8 mouse cellular contexts compared by ENCODE assay signal in the genomic region with DNA sequence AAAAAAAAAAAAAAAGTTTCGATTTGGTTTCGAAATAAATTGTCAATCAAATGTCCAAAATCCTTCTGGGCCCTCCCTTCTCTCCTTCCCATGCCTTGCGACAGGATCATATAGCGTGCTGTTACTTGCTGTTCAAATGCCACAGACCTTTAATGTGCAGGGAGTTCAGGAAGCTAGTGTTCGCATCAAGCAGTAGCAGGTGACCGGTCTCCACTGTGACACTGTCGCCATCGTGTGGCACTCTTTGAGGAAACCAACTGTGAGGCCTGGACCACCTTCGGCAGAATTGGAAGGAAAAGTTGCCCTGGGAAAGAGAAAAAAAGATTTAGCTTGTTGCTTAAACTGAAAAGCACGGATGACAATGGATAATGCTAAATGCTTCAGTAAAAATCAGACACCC.
DNase-seq lines count a peak whose midpoint lies in the region; ATAC-seq and TF ChIP-seq lines count a peak whose summit lies in the region.
"Had no signal": no experiment of that assay in that cellular context is flagged by ENCODE, and none has a peak within 500 bp of the region (broad histone marks: within the 10 kb centered on the region; RNA-seq: fewer than 3 reads in every experiment).

No protein-coding gene starts in this region.

- DNase-seq in lung, embryonic 14.5 days: peak; percentile 57
- DNase-seq in lung, postnatal 25 days (ENCODE audit: low spot score): no peak
- DNase-seq in embryo, embryonic 10 days (ENCODE audit: low spot score): peak; percentile 86
- DNase-seq in frontal cortex, postnatal 36 days (ENCODE audit: low spot score in 2 of 2): peak; percentile 33 to 71
- peak; percentile 58 to 73 for DNase-seq in left cerebral cortex, postnatal 14 days (ENCODE audit: low spot score in 2 of 2)
- no peak for DNase-seq in spleen, postnatal 14 days (ENCODE audit: low spot score in 2 of 2)

- no peaks in the 10 kb centered on the region for H3K9me3 ChIP-seq in lung, embryonic 14.5 days (ENCODE audit: low read depth, low read length)
- no peaks in the 10 kb centered on the region for H3K9me3 ChIP-seq in neural tube, embryonic 13.5 days
- H3K9me3 ChIP-seq: embryonic facial prominence, embryonic 12.5 days had no signal

- no peaks in the 10 kb centered on the region for H3K27me3 ChIP-seq in lung, embryonic 14.5 days (ENCODE audit: insufficient read depth, low read length)
- H3K27me3 ChIP-seq in neural tube, embryonic 13.5 days: peaks cover 4% of the 10 kb centered on the region; the same call in 1 of the 2 replicates
- H3K27me3 ChIP-seq: embryonic facial prominence, embryonic 12.5 days had no signal

- H3K9ac ChIP-seq in lung, embryonic 14.5 days: no peak overlapping the region
- no peak overlapping the region for H3K9ac ChIP-seq in neural tube, embryonic 13.5 days
- H3K9ac ChIP-seq: embryonic facial prominence, embryonic 12.5 days had no signal

- H3K4me3 ChIP-seq in lung, embryonic 14.5 days (ENCODE audit: low read depth, low read length): no peak overlapping the region
- no peak overlapping the region for H3K4me3 ChIP-seq in neural tube, embryonic 13.5 days
- H3K4me3 ChIP-seq: embryonic facial prominence, embryonic 12.5 days had no signal

- intact Hi-C loops in left cerebral cortex, postnatal 14 days (cut with DNase I): loop anchor here (5.0 to 10.0 kb wide), 2 partner anchors 138 to 1245 kb away; partner anchors contain the start of gene Tfap2b

- 27% methylated on average over 10 of the region's 10 CpGs for WGBS in lung, embryonic 14.5 days
- 26% methylated on average over 10 of the region's 10 CpGs for WGBS in neural tube, embryonic 13.5 days

- no peak for ATAC-seq in lung, embryonic 14.5 days (ENCODE audit: insufficient read depth)
- peak; percentile 74; the same call in 1 of the 2 replicates for ATAC-seq in neural tube, embryonic 13.5 days (ENCODE audit: low read depth)

- no peaks in the 10 kb centered on the region for H3K36me3 ChIP-seq in lung, embryonic 14.5 days (ENCODE audit: insufficient read depth)
- H3K36me3 ChIP-seq in neural tube, embryonic 13.5 days: no peaks in the 10 kb centered on the region
- H3K36me3 ChIP-seq: embryonic facial prominence, embryonic 12.5 days had no signal

- TF ChIP-seq CTCF in lung, embryonic 14.5 days (IDR thresholded peaks at IDR 0.05; ENCODE audit: low read depth): peak; percentile 66

- no peak overlapping the region for H3K4me2 ChIP-seq in lung, embryonic 14.5 days
- H3K4me2 ChIP-seq in neural tube, embryonic 13.5 days: no peak overlapping the region
- H3K4me2 ChIP-seq: embryonic facial prominence, embryonic 12.5 days had no signal

- H3K27ac ChIP-seq in lung, embryonic 14.5 days (ENCODE audit: low read depth): no peak overlapping the region
- no peak overlapping the region for H3K27ac ChIP-seq in neural tube, embryonic 13.5 days (replicated peaks)
- H3K27ac ChIP-seq: embryonic facial prominence, embryonic 12.5 days had no signal

- H3K4me1 ChIP-seq in lung, embryonic 14.5 days (ENCODE audit: insufficient read depth): no peaks in the 10 kb centered on the region
- no peaks in the 10 kb centered on the region for H3K4me1 ChIP-seq in neural tube, embryonic 13.5 days (replicated peaks)
- H3K4me1 ChIP-seq: embryonic facial prominence, embryonic 12.5 days had no signal

Comparison
In these comparisons a context has a peak if more than half of its experiments do, and no peak if none do; other contexts are left out.
1. DNase-seq: peak in lung, embryonic 14.5 days (single experiment), embryo, embryonic 10 days (single experiment), frontal cortex, postnatal 36 days (2 of 2) and left cerebral cortex, postnatal 14 days (2 of 2); none in lung, postnatal 25 days (single experiment) and spleen, postnatal 14 days (0 of 2).